Mouse (Mus musculus): ENCODE measurements at regions not wholly inside any gene's neighbourhood (a gene's known extent, or its start where the extent isn't known, plus 50 kb on each side); places are given as distances from the start of the nearest gene placed in this dataset.

DNA sequence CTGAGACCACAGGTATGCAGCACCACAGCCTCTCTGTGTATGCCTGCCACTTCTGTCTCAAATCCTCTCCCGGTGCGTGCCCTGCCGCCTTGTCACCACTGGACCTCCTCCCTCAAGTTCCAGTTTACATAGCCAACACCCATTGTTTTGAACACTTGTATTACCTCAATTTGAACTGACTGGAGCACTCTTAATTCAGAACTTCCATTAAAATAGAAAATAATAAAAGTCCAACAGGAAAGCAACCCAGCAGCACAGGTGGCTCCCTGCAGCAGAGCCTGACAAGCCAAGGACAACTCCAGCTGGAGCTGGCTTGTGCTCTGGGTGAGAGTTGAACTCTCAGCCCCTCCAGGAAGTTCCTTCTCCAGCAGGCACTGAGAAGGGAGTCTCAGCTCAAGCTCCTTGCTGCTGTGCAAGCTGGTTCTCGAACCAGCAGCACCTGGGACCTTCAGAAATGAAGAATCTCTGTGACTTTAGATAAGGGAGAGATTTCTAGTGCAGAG is 120.5 kb downstream of the Chic2 start:
- Histone ChIP-seq H3K27me3 (ENCODE audit: control insufficient read depth, insufficient read depth, low read length) (no peaks in the 10 kb centered on the region), H3K9me3 (ENCODE audit: control insufficient read depth, low read length) (no peaks in the 10 kb centered on the region), H3K9ac (replicated peaks) (no peak overlapping the region), H3K27ac (no peak overlapping the region), H3K4me3 (ENCODE audit: insufficient read depth in 1 of 2, low read depth in 2 of 2, low read length in 2 of 2) (no peak overlapping the region), H3K4me1 (replicated peaks; ENCODE audit: control insufficient read depth in 2 of 2, insufficient read depth in 2 of 2, low read length in 1 of 2) (peaks cover 0 to 2% of the 10 kb centered on the region in 2 experiments; a peak in 2 of 4 replicates), H3K4me2 (ENCODE audit: low read depth) (no peak overlapping the region), H3K36me3 (replicated peaks; ENCODE audit: control insufficient read depth, insufficient read depth, low read depth) (no peaks in the 10 kb centered on the region)
- TF ChIP-seq EP300 (IDR thresholded peaks at IDR 0.05; ENCODE audit: low read depth): no peak
- TF ChIP-seq CTCF (IDR thresholded peaks at IDR 0.05; ENCODE audit: low read depth): no peak
- ATAC-seq (ENCODE audit: insufficient read depth) (no peak), DNase-seq (ENCODE audit: low read depth in 3 of 3, low spot score in 3 of 3) (no peak)
- WGBS (ENCODE audit: insufficient replicate concordance): 74% methylated on average over 4 of the region's 4 CpGs

DNA sequence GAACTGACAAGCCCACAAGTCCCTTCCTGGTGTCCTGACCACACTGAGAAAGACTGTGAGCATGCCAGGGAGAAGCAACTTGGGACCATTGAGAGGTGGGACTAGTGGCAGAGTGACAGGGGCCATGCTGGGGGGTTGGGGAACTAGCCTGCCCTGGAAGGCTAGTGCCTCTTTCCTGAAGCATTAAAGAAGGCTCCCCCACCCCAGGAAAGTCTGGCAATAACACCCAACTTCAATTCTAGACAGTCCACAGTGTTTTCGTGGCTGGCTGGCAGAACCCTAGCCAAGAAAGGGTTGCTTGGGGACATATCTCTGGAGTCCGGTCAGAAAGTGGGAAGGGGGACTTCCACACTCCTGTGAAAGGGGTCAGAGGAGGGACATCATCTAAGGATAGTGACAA is 121.2 kb downstream of the Chic2 start:
- whole genome bisulfite sequencing (ENCODE audit: insufficient replicate concordance): 40% methylated on average over 2 of the region's 2 CpGs
- H3K4me3 ChIP-seq (ENCODE audit: insufficient read depth in 1 of 2, low read depth in 2 of 2, low read length in 2 of 2): no peak overlapping the region
- no peak overlapping the region for H3K9ac ChIP-seq (replicated peaks)
- no peaks in the 10 kb centered on the region for H3K36me3 ChIP-seq (replicated peaks; ENCODE audit: control insufficient read depth, insufficient read depth, low read depth)
- DNase-seq (ENCODE audit: low read depth in 3 of 3, low spot score in 3 of 3): no peak
- H3K27me3 ChIP-seq (ENCODE audit: control insufficient read depth, insufficient read depth, low read length): no peaks in the 10 kb centered on the region
- no peak overlapping the region for H3K27ac ChIP-seq
- H3K9me3 ChIP-seq (ENCODE audit: control insufficient read depth, low read length): no peaks in the 10 kb centered on the region
- H3K4me2 ChIP-seq (ENCODE audit: low read depth): no peak overlapping the region
- TF ChIP-seq CTCF (IDR thresholded peaks at IDR 0.05; ENCODE audit: low read depth) (no peak), EP300 (IDR thresholded peaks at IDR 0.05; ENCODE audit: low read depth) (no peak)
- H3K4me1 ChIP-seq (replicated peaks; ENCODE audit: control insufficient read depth in 2 of 2, insufficient read depth in 2 of 2, low read length in 1 of 2): peaks cover 0 to 2% of the 10 kb centered on the region in 2 experiments; a peak in 2 of 4 replicates
- ATAC-seq (ENCODE audit: insufficient read depth): no peak

DNA sequence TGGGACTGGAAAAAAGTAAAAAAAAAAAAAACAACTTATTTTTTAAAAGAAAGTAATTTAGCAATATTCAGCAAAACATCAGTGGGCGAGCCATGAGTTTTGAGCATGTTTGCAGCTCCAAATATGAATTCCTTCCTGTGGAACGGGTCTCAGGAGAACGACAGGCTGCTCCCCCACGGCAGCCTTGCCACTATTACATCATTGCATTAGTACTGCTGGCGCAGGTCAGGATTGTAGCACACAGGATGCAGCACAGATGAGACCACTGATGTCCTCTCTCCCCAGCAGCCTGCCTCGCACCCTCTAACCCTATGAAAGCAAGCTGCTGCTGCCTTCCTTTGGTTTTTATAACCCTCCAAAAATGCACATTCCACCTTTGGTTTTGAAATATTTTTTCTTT is 121.7 kb downstream of the Chic2 start:
- H3K9me3 ChIP-seq (ENCODE audit: control insufficient read depth, low read length): no peaks in the 10 kb centered on the region
- H3K36me3 ChIP-seq (replicated peaks; ENCODE audit: control insufficient read depth, insufficient read depth, low read depth): no peaks in the 10 kb centered on the region
- H3K27ac ChIP-seq: no peak overlapping the region
- no peak for ATAC-seq (ENCODE audit: insufficient read depth)
- no peak for DNase-seq (ENCODE audit: low read depth in 3 of 3, low spot score in 3 of 3)
- no peak overlapping the region for H3K9ac ChIP-seq (replicated peaks)
- TF ChIP-seq EP300 (IDR thresholded peaks at IDR 0.05; ENCODE audit: low read depth): no peak
- TF ChIP-seq CTCF (IDR thresholded peaks at IDR 0.05; ENCODE audit: low read depth): no peak
- WGBS (ENCODE audit: insufficient replicate concordance): 41% methylated on average over 6 of the region's 6 CpGs
- H3K4me2 ChIP-seq (ENCODE audit: low read depth): no peak overlapping the region
- H3K27me3 ChIP-seq (ENCODE audit: control insufficient read depth, insufficient read depth, low read length): no peaks in the 10 kb centered on the region
- H3K4me1 ChIP-seq (replicated peaks; ENCODE audit: control insufficient read depth in 2 of 2, insufficient read depth in 2 of 2, low read length in 1 of 2): peaks cover 0 to 2% of the 10 kb centered on the region in 2 experiments; a peak in 2 of 4 replicates
- no peak overlapping the region for H3K4me3 ChIP-seq (ENCODE audit: insufficient read depth in 1 of 2, low read depth in 2 of 2, low read length in 2 of 2)

DNA sequence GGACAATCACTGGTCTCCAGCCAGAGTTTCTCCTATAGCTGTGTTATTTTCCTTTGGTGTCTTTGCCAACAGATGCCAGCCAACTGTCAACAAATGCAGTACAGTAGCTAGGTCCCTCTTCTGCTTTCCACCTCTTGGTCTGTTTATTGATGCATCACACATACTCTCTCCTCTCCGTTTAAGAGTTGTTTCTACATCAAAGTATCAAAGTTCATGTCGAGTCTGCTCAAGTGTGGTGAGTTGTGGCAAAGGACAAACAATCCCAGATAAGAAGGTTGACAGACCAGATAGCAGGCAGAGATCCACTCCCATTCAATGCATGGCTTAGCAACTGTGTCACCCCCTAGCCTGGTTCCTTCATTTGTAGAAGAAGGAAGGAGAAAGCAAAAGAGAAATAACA is 123.6 kb downstream of the Chic2 start:
- Histone ChIP-seq H3K36me3 (replicated peaks; ENCODE audit: control insufficient read depth, insufficient read depth, low read depth) (no peaks in the 10 kb centered on the region), H3K4me3 (ENCODE audit: insufficient read depth in 1 of 2, low read depth in 2 of 2, low read length in 2 of 2) (no peak overlapping the region), H3K4me2 (ENCODE audit: low read depth) (no peak overlapping the region), H3K4me1 (replicated peaks; ENCODE audit: control insufficient read depth in 2 of 2, insufficient read depth in 2 of 2, low read length in 1 of 2) (peaks cover 0 to 2% of the 10 kb centered on the region in 2 experiments; a peak in 2 of 4 replicates), H3K9me3 (ENCODE audit: control insufficient read depth, low read length) (no peaks in the 10 kb centered on the region), H3K27me3 (ENCODE audit: control insufficient read depth, insufficient read depth, low read length) (no peaks in the 10 kb centered on the region), H3K9ac (replicated peaks) (no peak overlapping the region), H3K27ac (no peak overlapping the region)
- TF ChIP-seq CTCF (IDR thresholded peaks at IDR 0.05; ENCODE audit: low read depth): no peak
- no peak for DNase-seq (ENCODE audit: low read depth in 3 of 3, low spot score in 3 of 3)
- WGBS (ENCODE audit: insufficient replicate concordance): 9% methylated on average over 2 of the region's 2 CpGs
- ATAC-seq (ENCODE audit: insufficient read depth): no peak

DNA sequence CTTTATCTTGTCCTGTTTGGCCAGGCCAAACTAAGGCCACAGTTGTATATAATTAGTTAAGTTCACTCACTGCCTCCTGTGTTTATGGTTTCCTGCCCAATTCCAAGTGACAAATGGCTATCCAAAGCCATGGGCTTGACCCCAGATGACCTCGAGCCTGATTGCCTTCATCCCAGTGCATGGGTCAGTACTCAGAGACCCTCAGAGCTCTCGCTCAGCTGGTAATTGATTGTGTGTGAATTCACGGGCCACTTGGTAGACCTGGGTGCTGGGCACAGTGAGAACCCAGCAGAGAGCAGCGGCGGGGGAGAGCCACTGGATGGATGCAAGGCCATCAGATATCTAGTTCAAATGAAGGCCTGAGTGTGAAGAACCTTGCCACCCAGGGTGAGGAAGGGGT is 124.1 kb downstream of the Chic2 start:
- no peaks in the 10 kb centered on the region for H3K27me3 ChIP-seq (ENCODE audit: control insufficient read depth, insufficient read depth, low read length)
- H3K9ac ChIP-seq (replicated peaks): no peak overlapping the region
- no peak overlapping the region for H3K4me3 ChIP-seq (ENCODE audit: insufficient read depth in 1 of 2, low read depth in 2 of 2, low read length in 2 of 2)
- TF ChIP-seq EP300 (IDR thresholded peaks at IDR 0.05; ENCODE audit: low read depth): no peak
- TF ChIP-seq CTCF (IDR thresholded peaks at IDR 0.05; ENCODE audit: low read depth): no peak
- 29% methylated on average over 5 of the region's 5 CpGs for WGBS (ENCODE audit: insufficient replicate concordance)
- H3K36me3 ChIP-seq (replicated peaks; ENCODE audit: control insufficient read depth, insufficient read depth, low read depth): no peaks in the 10 kb centered on the region
- H3K4me1 ChIP-seq (replicated peaks; ENCODE audit: control insufficient read depth in 2 of 2, insufficient read depth in 2 of 2, low read length in 1 of 2): peaks cover 0 to 2% of the 10 kb centered on the region in 2 experiments; a peak in 2 of 4 replicates
- H3K27ac ChIP-seq: no peak overlapping the region
- H3K4me2 ChIP-seq (ENCODE audit: low read depth): no peak overlapping the region
- H3K9me3 ChIP-seq (ENCODE audit: control insufficient read depth, low read length): no peaks in the 10 kb centered on the region
- DNase-seq (ENCODE audit: low read depth in 3 of 3, low spot score in 3 of 3) (no peak), ATAC-seq (ENCODE audit: insufficient read depth) (no peak)

All from liver, embryonic 14.5 days (tissue).